Mouse (Mus musculus) lung, postnatal 25 days (tissue): ENCODE data around the gene Smg9.
A peak's percentile ranks its signal among the peaks of the same experiment; 100 is the strongest.

ENCODE experiments used
- DNase-seq: peaks from one replicate; pipeline ENCODE4 v3.0.0; 2022; ENCODE audit warnings: low spot score

The Smg9 gene

GRCm38 (mm10) chr7:24445266-24445926 lies 46.0 kb downstream of the Smg9 start:
- DNase-seq = peak; percentile 77

- DNase-seq = no peak
These were observed 47.4 kb downstream of the Smg9 start for GRCm38 (mm10) chr7:24446697-24447340.

GRCm38 (mm10) chr7:24448782-24449517 lies 49.5 kb downstream of the Smg9 start:
- DNase-seq = no peak

GRCm38 (mm10) chr7:24450585-24451017 lies 51.2 kb downstream of the Smg9 start:
- no peak for DNase-seq

GRCm38 (mm10) chr7:24451855-24452311 lies 52.5 kb downstream of the Smg9 start, which contains the start of gene Irgc1:
TSS of gene Irgc1 (minus strand) at chr7:24452297.
- no peak for DNase-seq

- DNase-seq = no peak
These were observed 54.8 kb downstream of the Smg9 start for GRCm38 (mm10) chr7:24454199-24454598.

GRCm38 (mm10) chr7:24455726-24456125 lies 56.3 kb downstream of the Smg9 start:
- DNase-seq = peak; percentile 71

GRCm38 (mm10) chr7:24457726-24458370 lies 58.4 kb downstream of the Smg9 start:
- peak; percentile 76 for DNase-seq

GRCm38 (mm10) chr7:24459440-24459839 lies 60.0 kb downstream of the Smg9 start:
- peak; percentile 34 for DNase-seq

- peak; percentile 78 for DNase-seq
These were observed 60.4 kb downstream of the Smg9 start for GRCm38 (mm10) chr7:24459843-24460242.

- peak; percentile 77 for DNase-seq
These were observed 62.1 kb downstream of the Smg9 start for GRCm38 (mm10) chr7:24461376-24462051.

GRCm38 (mm10) chr7:24462388-24463319 lies 63.2 kb downstream of the Smg9 start, which contains the start of gene Plaur:
TSS of gene Plaur (plus strand) at chr7:24462484.
- DNase-seq = peak; percentile 74

GRCm38 (mm10) chr7:24466835-24467234 lies 67.4 kb downstream of the Smg9 start:
- no peak for DNase-seq

- DNase-seq = no peak
These were observed 68.5 kb downstream of the Smg9 start for GRCm38 (mm10) chr7:24467886-24468285.

- DNase-seq = peak; percentile 18
These were observed 69.7 kb downstream of the Smg9 start for GRCm38 (mm10) chr7:24469126-24469525.

GRCm38 (mm10) chr7:24470356-24470755 lies 70.9 kb downstream of the Smg9 start:
- DNase-seq = peak; percentile 39
